Mouse (Mus musculus): ENCODE data around the gene Cyp11a1.

Gene Cyp11a1

DNA sequence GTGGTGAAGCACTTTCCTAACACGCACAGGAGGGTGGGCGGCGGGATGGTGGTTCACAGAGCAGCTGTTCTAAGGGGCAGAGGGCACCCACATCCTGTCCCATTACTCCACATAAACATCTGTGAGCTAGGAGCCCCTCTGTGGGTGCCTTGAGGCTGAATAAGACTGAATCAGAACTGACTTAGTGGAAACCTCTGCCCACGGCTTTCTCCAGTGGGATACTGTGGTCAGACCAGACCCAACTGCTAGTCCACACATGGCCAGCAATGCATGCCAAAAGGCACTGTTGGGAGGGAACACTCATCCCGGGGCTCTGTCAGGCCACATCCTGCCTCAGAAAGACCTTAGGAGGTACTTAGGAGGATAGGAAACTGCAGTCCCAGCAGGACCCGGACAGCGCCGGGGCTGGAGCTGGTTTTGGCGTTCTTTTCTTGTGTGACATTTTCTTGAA, 34.0 kb upstream of the Cyp11a1 start:
- no peak for DNase-seq (ENCODE audit: low read depth, low spot score)

DNA sequence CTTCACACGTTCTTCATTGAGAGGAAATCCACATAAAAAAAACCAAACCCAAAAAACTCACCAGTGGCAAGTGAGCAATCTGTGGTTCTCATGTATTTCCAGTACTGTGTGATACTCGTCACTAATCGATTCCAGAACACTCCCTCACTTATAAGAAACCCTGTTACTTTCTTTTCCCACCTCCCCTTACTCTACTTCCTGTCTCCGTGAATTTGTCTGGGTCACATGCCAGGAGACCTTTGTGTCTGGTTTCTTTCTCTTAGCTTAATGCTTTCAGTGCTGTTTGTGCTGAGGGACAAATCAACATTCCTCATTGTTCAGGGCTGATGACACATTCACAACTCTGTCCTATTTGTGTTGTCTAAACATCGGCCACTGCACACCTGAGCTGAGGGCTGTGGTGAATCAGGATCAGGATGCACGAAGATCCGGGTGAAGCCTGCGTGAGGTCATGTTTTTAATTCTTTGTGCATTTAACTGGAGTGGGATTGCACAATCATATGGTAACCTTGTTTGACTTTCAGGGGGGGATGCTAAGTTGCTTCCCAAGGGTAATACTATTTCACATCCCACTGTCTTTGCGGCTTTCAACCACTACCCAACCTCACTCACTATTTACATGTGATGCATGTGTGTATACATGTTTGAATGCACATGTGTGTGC, 33.3 kb upstream of the Cyp11a1 start:
- DNase-seq (ENCODE audit: low read depth, low spot score), result no peak

DNA sequence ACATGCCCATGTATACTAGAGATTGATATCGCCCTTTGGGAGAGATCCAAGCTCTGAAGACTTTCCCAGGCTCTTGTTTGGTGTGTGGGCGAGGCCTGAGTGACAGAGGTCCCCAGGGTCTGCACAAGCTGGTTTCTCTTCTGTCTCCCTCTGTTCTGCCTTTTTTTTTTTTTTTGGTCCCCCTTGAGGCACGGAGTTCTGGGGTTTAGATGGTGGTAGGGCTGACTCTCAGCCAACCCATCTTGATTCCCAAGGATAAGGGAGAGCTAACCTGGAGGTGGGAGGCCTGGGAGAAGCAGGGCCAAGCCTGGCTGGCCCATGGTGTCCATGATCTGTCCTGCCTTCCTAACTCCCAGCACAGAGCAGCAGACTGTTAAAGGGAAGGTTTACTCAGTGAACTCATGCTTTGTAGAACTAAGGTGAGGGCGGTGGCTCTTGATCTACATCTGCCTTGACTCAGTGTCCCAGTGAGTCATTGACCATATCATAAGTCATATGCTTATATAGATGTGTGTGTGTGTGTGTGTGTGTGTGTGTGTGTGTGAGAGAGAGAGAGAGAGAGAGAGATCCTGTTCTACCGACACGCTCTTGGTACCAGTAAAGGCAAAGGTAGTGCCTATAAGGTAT, 32.7 kb upstream of the Cyp11a1 start:
- no peak for DNase-seq (ENCODE audit: low read depth, low spot score)

DNA sequence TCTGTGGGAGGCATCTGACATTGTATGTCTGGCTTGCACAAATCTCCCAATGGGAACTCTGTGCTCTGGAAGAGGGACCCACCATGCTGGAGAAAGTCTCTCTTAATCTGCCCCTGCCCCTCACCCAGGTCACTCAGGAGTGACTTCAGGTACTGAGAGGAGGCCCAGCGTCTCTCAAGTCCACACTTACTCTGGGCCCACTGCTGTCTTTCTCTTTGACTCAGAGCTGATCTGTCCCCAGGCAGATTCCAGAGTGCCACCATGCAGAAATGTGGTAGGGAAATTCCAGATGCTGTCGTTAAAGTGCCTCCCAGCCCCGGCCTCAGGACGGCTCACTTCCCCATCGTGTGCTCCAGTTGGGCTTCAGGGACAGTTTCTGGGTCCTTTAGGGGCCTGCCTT, 32.0 kb upstream of the Cyp11a1 start:
- no peak for DNase-seq (ENCODE audit: low read depth, low spot score)

DNA sequence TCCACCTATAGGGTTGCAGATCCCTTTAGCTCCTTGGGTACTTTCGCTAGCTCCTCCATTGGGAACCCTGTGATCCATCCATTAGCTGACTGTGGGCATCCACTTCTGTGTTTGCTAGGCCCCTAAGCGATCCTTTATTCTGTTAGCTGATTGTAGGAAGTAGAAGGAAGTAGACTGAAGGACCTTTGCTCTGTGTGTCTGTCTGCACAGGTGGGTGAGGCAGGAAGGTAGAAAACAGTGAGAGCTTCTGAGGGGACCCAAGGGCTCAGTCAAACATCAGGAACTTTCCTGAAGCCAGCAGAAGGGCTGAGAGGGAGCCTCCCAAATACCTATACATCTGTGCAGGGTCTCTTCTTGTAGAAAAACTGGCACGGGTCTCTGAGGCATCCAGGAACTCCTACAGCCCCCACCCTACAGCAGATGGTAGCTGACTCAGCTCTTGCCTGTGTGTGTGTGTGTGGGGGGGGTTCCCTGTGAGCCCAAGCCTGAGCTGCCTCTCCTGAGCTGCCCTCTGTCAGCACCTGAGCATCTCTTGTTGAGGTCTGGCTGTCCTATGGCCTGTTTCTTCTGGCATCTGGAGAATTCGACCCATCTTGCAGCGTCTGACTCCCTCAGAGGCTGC, 30.9 kb upstream of the Cyp11a1 start:
- no peak for DNase-seq (ENCODE audit: low read depth, low spot score)

DNA sequence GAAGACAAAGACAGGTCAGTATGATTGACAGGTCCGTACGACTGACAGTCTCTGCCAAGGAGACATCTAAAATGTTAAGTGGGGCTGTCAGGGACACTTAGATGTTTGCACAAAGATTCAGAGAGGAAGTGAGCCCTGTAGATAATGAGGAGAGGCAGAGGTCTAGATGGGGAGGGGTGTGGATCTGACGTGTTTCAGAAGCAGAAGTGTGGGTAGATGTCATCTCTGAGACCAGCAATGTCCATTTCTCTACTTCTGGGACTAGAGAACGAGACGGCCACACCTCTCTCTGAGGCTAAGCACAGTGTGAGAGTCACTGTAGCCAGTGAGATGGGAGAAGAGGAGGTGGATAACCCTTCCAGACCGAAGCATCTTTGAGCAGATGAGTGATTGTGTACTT, 28.2 kb upstream of the Cyp11a1 start:
- no peak for DNase-seq (ENCODE audit: low read depth, low spot score)

DNA sequence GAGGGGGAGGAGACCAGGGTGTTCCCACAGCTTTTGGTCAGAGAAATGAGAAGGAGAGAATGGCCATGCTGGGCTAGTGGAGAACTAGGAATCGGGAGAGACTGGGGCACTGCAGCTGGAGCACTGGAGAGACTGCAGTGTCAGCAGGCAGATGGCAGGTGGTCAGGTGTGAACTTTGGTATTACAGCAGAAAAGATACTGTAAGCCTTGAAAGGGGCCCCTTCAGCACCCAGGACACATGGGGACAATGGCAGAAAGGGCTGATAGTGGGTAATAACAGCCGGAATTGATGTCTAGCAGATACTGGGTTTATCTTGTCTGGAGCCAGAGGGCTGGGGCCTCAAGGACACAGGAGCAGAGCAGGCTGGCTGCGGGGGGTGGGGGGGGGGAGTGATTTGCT, 27.4 kb upstream of the Cyp11a1 start:
- no peak for DNase-seq (ENCODE audit: low read depth, low spot score)

DNA sequence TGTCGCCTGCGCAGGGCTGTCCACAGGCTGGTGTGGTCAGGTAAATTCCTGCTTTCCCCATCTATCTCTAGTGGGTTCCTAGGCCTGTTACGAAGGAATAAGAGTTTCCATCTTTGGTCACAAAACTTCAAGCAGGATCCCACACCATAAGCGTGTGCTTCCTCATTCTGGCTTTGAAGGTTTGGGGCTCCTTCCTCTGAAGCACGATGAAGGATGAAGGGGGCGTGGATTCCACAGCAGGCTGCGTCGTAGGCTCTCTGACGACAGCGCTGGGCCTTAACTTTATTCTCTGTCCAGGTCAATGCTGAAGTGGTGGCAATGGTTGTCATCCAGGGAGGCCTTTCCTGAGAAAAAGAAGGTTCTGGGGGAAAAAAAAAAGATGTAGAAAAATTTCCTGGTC, 25.6 kb upstream of the Cyp11a1 start:
- DNase-seq (ENCODE audit: low read depth, low spot score), result no peak

DNA sequence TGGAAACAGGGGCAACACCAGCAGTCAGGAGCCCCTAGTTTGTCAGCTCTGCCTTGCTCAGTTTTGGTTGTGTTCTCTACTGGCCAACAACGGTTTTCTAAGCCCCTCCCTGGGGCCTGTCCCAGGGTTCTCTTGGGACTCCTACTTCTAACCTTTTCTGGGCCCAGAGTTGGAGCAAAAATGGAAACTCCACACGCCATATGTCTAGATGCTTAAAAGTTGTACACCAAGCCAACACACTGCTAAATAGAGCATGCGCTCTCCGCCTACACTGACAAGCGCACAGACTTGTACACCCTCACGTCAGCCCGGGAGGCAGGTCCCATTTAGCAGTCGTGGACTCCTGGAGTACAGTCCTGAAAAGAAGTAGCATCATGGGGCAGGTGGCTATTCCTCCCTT, 20.9 kb upstream of the Cyp11a1 start:
- DNase-seq (ENCODE audit: low read depth, low spot score), result no peak

DNA sequence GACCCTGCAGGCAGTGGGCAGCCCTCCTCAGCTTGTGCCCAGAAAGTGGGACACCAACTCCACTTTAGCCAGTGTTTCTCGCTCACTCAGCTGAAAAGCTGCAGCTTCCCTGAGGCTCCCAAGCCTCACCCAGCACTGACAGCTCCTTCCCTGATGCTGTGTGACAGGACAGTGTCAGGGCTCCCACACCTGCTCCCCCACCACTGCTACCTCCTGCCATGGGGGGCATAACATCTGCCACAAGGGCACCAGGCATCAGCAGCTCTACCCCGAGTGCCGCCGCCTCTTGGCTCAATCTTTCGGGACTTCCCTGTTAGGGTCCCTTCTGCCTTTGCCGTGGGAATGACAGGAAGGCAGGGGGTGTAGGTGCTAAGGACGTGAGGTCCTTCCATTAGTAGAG, 19.9 kb upstream of the Cyp11a1 start:
- DNase-seq (ENCODE audit: low read depth, low spot score), result no peak

DNA sequence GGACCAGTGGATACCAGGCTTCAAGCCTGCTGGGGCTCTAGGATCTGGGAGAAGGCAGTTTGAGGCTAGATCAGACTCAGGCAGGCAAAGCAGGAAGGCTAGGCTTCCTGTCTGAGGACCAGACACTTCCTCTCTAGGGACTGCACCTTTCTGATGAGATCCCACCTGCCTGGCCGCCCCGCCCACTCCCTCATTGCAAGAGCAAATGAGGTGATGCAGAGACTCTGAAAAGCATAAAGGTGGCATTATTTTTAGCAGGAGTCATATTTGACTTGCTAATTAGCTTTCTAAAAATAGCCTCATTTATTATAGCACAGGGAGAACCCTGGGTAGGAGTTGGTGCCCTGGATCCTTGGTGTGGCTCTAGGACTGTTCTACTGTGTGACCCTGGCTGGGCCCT, 18.1 kb upstream of the Cyp11a1 start:
- DNase-seq (ENCODE audit: low read depth, low spot score), result no peak

DNA sequence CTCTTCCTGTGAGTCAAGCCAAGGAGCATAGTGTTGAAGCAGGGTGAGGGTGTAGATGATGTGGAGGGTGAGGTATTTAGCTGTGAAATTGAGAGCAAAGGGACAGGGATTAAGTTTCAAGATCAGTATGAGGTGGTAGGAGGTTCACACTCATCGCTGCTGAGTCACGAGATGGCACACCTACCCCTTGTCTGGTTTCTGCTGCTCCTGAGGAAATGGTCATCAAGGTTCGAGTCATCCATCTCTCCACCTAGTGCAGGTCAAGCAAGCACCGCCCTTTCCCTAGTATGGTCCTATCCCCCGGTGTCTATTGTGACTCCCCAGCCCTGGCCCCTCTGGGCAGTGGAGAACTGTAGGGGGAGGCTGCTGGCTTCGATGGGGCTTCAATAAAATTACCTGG, 16.9 kb upstream of the Cyp11a1 start:
- no peak for DNase-seq (ENCODE audit: low read depth, low spot score)

DNA sequence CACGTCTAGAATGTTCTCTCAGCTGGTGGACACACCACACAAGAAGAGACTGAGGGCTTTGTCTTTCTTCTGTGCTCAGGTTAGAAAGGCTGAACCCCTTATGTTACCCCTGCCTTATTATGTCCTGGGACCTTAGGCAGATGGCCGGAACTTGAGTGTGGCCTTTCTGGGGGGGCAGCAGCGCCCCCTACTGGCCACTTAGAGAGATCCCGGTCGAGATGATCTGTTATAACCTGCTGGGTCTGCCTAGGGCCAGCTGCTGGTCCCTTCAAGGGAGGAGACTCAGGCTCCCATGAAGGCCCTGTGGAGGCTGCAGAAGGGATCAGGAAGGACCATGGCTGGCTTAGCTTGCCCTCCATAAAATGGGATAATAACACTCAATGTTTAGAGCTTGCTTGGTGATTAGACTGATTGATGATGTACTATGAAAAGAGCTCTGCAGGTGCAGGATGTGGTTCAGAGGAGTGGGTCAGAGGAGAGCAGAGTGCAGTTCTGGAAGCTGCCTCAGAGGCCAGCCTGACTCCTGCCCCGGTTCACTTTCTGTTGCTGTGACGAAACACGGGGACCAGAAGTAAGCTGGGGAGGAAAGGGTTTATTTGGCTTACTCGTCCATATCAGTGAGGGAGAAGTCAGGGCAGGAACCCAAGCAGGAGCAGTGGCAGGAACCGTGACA, 15.6 kb upstream of the Cyp11a1 start:
- DNase-seq (ENCODE audit: low read depth, low spot score), result peak; percentile 71

DNA sequence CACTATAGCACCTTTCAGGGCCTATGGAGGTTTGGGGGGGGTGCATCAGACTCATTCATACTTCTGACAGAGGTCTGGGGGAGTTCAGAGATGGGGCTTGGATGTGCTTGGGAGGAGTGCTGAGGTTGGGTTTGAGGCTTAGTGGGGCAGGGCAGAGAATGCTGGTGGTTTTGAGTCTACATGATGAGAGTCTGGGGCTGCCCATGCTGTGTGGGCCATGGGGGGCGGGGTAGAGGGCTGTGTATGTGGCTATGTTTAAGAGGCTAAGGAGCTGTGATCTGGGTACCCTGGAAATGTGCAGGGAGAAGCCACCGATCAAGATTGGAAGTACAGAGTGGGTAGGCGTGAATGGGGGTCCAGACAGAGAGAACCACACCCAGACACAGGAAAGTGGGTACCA, 14.2 kb upstream of the Cyp11a1 start:
- DNase-seq (ENCODE audit: low read depth, low spot score), result no peak

DNA sequence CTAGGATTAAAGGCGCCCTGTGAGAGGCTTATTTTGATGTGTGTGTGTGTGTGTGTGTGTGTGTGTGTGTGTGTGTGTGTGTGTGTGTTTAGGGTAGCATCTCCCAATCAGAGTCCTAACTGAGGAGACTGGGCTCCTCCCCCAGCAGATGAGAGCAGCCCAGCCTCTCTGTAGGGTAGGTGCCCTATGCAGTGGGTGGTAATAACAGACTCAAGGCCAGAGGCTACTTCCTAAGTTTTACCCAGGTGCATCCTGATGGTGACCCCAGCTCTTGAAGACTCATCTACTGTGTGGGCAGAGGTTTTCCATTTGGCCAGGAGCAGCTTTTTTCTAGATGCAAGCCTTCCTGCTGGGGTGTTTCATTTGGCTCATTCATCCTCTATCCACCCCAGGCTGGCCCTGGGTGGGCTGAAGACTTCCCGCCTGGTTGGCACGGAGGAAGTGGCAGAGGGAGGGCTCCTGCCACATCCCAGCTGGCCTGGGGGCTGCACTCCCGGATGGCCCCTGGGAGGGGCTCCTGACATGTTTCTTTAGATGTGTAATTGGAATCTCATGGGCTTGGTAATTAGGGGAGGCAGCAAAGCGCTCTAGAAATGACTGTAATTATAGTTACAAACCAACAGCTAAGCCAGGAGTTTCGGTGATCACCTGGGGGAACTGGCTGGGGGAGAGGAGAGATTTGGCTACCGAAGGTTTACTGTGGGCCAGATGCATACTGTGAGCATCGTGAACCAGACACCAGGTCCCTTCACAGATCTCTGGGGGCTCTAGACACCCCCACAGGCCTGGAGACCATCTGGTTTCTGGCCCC, 13.2 kb upstream of the Cyp11a1 start:
- DNase-seq (ENCODE audit: low read depth, low spot score), result no peak

DNA sequence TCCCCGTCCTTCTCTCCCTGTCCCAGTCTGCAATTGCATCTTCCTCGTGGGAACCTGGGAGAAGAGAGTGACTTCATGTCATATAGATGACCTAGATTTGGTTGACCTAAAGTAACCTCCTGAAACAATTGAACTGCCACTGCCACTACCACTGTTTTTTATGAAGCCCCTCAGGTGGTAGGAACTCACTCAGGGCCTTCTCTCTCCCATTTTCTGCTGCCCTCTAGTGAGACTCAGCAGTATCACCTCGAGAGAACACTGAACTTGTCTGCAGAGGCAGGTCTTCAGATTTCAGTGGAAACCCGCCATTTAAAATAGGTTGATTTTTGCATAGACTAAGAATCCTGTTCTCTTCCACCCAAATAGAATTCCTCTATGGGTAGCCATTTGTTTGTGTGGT, 10.9 kb upstream of the Cyp11a1 start:
- DNase-seq (ENCODE audit: low read depth, low spot score), result peak; percentile 32

DNA sequence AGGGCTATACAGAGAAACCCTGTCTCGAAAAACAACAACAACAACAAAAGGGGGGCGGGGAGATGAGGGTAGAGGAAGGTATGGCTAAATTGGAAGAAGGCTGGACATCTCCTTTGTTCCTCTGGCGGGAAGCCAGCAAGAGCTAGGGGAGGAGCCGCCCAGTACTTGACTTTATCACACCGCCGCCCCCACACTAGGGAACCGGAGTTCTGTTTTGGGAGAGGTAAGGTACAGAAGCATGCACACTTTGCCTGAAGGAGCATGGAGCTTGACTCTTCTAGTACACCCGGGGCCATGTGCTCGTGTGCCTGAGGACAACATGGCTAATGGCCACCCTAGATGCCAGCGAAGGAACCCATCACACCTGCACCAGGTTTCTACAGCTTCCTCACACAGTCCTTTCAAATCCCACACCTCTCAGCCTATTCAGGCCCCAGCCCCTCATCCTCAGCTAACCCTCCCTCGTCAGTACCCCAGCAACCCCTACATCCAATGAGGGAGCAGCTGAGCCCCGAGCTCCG, 8.6 kb upstream of the Cyp11a1 start:
- no peak for DNase-seq (ENCODE audit: low read depth, low spot score)

DNA sequence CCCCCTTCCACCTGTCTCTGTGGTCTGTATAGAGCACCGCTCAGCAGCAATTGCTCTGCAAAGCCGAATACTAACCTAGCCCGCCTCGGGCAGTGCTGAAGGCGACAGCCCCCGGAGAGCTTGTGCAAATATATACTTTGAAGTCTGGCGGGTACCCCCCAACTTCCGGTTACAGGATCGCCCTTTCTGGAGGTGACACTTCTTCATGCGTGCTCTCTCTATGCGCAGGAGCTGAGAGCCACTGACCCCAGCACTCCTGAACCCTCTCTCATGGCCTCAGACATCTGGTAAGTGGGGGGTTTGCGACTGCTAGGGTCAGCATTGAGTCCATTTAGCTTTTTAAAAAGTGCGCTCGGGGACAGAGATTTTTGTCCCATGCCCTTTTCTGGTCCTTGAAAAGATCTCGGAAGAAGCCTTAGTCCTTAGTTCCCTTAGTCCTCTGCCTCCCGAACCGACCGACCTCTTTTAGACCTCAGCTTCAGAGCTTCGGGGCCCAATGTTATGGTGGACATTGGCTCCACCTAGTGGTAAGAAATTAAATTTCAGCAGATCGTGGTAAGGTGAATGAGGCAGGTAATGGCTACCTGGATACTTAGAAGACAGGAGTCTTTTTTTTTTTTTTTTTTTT, 8.1 kb upstream of the Cyp11a1 start:
- peak; percentile 76 for DNase-seq (ENCODE audit: low read depth, low spot score)

DNA sequence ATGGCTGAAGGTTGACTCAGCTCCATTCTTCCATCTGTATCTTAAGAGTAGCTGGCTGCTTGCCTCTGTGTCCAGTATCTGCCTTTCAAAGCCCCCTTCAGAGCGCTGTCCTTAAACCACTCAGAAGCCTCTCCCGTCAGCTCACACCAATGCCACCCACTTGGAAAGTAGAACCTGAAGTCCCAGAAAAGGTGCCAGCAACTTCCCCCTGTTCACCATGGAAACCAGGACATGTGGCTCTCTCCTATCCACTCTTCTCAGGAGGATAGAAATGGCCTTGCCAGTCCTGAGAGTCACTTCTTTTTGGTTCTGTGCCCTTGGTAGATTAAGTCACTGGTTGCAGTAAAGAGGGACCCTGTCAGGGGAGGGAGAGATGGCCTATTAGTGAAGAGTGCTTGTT, 7.5 kb upstream of the Cyp11a1 start:
- DNase-seq (ENCODE audit: low read depth, low spot score), result no peak

DNA sequence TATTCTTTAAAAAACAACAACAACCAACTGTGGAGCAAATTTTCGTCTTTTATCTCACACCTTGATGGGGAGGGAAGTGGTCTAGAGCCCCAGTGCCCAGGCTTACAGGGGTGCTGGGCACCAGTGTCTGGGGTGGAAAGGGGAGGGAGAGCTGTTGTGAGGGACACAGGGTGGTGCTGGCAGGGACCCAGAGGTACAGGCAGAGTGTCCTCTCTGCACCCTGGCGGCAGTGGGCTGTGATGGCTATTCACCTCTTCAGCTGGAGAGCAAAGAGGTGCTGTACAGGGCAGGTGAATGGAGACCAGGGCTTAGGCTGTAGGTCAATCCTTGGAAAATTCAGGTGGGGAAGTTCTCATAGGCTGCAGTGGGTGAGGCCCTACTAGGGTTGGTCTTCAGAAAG, 6.5 kb upstream of the Cyp11a1 start:
- no peak for DNase-seq (ENCODE audit: low read depth, low spot score)

DNA sequence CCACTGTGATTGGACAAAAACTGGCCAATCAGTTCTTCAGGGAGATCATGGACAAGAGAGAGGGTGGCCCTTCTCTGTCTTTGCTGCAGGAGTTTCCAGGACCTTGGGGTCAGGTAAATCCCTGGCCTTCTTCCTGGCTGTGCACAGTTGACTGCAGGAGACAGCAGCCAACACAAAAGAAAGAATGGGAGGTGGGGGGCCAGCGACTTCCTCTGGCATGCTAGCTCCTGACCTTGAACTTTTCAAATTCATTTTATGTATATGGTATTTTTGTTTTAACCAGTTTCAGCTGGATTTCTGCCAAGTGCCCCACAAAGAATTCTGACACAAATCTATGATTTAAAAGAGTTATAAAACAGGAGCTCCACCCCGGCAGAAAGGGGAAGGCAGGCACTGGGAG, 2.9 kb upstream of the Cyp11a1 start:
- no peak for DNase-seq (ENCODE audit: low read depth, low spot score)
